Mouse (Mus musculus): ENCODE results near the gene Amotl1. TPM values are rescaled to one million over a fixed set of nuclear protein-coding genes. Genes with fewer than 3 reads are reported as not detected.

Amotl1 gene
- total and polyA plus RNA-seq, 3 experiments: 2.3 to 4.9 (median 3.1) TPM

DNA sequence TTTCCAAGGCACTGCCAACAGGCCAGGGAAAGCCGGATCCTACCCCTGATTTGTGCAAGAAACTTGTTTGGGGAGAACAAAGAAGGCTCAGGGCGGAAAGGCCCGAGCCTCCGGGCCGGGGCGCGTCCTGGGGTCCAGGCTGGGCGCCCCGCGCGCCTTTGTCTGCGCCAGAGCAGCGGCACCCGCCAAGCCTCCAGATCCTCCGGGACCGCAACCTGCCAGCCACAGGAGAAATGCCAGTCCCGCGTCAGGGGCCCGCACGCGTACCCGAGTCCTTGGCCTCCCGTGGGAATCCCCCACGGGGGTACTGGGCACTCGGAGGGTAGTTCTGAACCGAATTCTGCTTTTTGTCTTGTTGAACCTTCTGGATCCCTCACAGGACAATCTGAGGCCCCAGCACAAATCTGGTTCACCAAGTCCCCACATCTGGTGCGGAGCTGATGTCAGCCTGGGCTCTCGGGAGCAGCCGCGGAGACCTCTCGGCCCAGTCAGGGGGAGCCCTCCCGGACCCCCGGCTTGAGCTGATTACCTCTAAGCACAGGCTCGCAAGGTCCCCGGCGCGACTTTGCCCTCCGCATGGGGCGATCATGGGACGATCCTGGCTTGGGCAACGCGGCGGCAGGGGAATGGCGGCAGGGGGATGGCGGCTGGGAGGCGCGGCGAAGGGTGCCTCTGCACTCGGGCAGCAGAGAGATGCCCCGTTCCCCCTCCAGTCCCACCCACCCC, 30.5 kb downstream of the Amotl1 start:
- Histone ChIP-seq H3K4me3 (ENCODE audit: low read depth, low read length) (no peak overlapping the region), H3K4me1 (ENCODE audit: insufficient read depth, low read depth, low read length) (no peaks in the 10 kb centered on the region), H3K9me3 (replicated peaks) (no peaks in the 10 kb centered on the region), H3K36me3 (replicated peaks) (no peaks in the 10 kb centered on the region), H3K27me3 (ENCODE audit: insufficient read depth, low read length) (peaks cover 22% of the 10 kb centered on the region)
- no peak for ATAC-seq (ENCODE audit: extremely low read depth, insufficient number of reproducible peaks, low FRiP score, poor library complexity, severe bottlenecking)
- no peak for TF ChIP-seq GATA1 (IDR thresholded peaks at IDR 0.05; ENCODE audit: borderline replicate concordance, low read length)
- DNase-seq (ENCODE audit: low spot score): no peak

- Histone ChIP-seq H3K9me3 (replicated peaks) (no peaks in the 10 kb centered on the region), H3K27me3 (ENCODE audit: insufficient read depth, low read length) (peaks cover 22% of the 10 kb centered on the region), H3K36me3 (replicated peaks) (no peaks in the 10 kb centered on the region), H3K4me3 (ENCODE audit: low read depth, low read length) (no peak overlapping the region), H3K4me1 (ENCODE audit: insufficient read depth, low read depth, low read length) (no peaks in the 10 kb centered on the region)
- ATAC-seq (ENCODE audit: extremely low read depth, insufficient number of reproducible peaks, low FRiP score, poor library complexity, severe bottlenecking) (no peak), DNase-seq (ENCODE audit: low spot score) (no peak)
- TF ChIP-seq GATA2 (IDR thresholded peaks at IDR 0.05; ENCODE audit: borderline replicate concordance, low read depth, low read length) (no peak), POLR2AphosphoS5 (IDR thresholded peaks at IDR 0.05; ENCODE audit: insufficient replicate concordance, low read depth, low read length) (no peak), TAL1 (conservative IDR thresholded peaks at IDR 0.05; ENCODE audit: low read depth, low read length) (no peak), CTCF (IDR thresholded peaks at IDR 0.05; ENCODE audit: low read depth, low read length) (no peak), GATA1 (IDR thresholded peaks at IDR 0.05; ENCODE audit: borderline replicate concordance, low read length) (no peak)
These were observed 31.3 kb downstream of the Amotl1 start for GRCm38 (mm10) chr9:14613308-14614204.

DNA sequence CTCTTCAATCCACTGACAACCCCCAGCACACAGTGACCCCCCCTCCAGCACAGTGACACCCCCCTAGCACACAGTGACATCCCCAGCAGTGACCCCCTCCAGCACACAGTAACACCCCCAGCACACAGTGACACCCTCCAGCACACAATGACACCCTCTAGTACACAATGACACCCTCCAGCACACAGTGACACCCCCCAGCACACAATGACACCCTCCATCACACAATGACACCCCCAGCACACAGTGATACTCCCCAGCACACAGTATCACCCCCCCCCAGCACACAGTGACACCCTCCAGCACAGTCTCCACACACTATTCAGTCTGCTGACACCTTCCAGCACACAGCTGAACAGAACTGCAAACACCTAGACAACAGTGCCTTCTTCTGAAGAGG, 32.3 kb downstream of the Amotl1 start:
- no peak for DNase-seq (ENCODE audit: low spot score)
- H3K4me1 ChIP-seq (ENCODE audit: insufficient read depth, low read depth, low read length): no peaks in the 10 kb centered on the region
- peaks cover 26% of the 10 kb centered on the region for H3K27me3 ChIP-seq (ENCODE audit: insufficient read depth, low read length)
- H3K4me3 ChIP-seq (ENCODE audit: low read depth, low read length): no peak overlapping the region
- ATAC-seq (ENCODE audit: extremely low read depth, insufficient number of reproducible peaks, low FRiP score, poor library complexity, severe bottlenecking): no peak
- no peaks in the 10 kb centered on the region for H3K36me3 ChIP-seq (replicated peaks)
- no peaks in the 10 kb centered on the region for H3K9me3 ChIP-seq (replicated peaks)
- TF ChIP-seq CTCF (IDR thresholded peaks at IDR 0.05; ENCODE audit: low read depth, low read length): no peak
- TF ChIP-seq TAL1 (conservative IDR thresholded peaks at IDR 0.05; ENCODE audit: low read depth, low read length): no peak
- no peak for TF ChIP-seq POLR2AphosphoS5 (IDR thresholded peaks at IDR 0.05; ENCODE audit: insufficient replicate concordance, low read depth, low read length)
- no peak for TF ChIP-seq GATA1 (IDR thresholded peaks at IDR 0.05; ENCODE audit: borderline replicate concordance, low read length)

DNA sequence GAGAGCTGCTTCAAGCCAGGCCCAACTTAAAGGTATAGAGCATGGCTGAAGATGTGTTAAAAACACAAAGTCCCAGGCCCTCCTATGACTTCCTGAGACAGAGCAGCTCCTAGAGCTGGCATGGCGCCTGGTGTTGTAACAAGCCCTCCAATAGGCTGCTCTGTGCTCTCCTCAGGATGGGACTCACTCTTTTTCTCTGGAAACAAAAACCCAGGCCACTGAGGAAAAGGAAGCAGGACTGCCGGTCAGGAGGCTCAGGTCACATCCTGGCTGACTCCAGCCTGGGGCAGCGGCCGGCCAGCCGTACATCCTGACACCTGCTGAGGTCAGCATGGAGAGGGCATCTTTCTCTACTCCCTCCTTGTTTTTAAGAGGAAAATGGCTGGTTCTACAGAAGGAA, 36.3 kb downstream of the Amotl1 start:
- ATAC-seq (ENCODE audit: extremely low read depth, insufficient number of reproducible peaks, low FRiP score, poor library complexity, severe bottlenecking): no peak

GRCm38 (mm10) chr9:14607464-14607863, 37.4 kb downstream of the Amotl1 start:
- no peak overlapping the region for H3K4me3 ChIP-seq (ENCODE audit: low read depth, low read length)
- no peaks in the 10 kb centered on the region for H3K36me3 ChIP-seq (replicated peaks)
- H3K9me3 ChIP-seq (replicated peaks): no peaks in the 10 kb centered on the region
- H3K27me3 ChIP-seq (ENCODE audit: insufficient read depth, low read length): peaks cover 5% of the 10 kb centered on the region; the same call in 1 of the 2 replicates
- TF ChIP-seq GATA2 (IDR thresholded peaks at IDR 0.05; ENCODE audit: borderline replicate concordance, low read depth, low read length) (no peak), TAL1 (conservative IDR thresholded peaks at IDR 0.05; ENCODE audit: low read depth, low read length) (no peak), GATA1 (IDR thresholded peaks at IDR 0.05; ENCODE audit: borderline replicate concordance, low read length) (no peak), CTCF (IDR thresholded peaks at IDR 0.05; ENCODE audit: low read depth, low read length) (no peak), POLR2AphosphoS5 (IDR thresholded peaks at IDR 0.05; ENCODE audit: insufficient replicate concordance, low read depth, low read length) (no peak)
- peaks cover 3% of the 10 kb centered on the region; the same call in 1 of the 2 replicates for H3K4me1 ChIP-seq (ENCODE audit: insufficient read depth, low read depth, low read length)
- DNase-seq (ENCODE audit: low spot score) (no peak), ATAC-seq (ENCODE audit: extremely low read depth, insufficient number of reproducible peaks, low FRiP score, poor library complexity, severe bottlenecking) (no peak)

More for the DNA sequence above, 36.3 kb downstream of the Amotl1 start:
- Histone ChIP-seq H3K4me3 (ENCODE audit: low read depth, low read length) (no peak overlapping the region), H3K9me3 (replicated peaks) (no peaks in the 10 kb centered on the region), H3K36me3 (replicated peaks) (no peaks in the 10 kb centered on the region), H3K27me3 (ENCODE audit: insufficient read depth, low read length) (peaks cover 5% of the 10 kb centered on the region; the same call in 1 of the 2 replicates), H3K4me1 (ENCODE audit: insufficient read depth, low read depth, low read length) (peaks cover 3% of the 10 kb centered on the region; the same call in 1 of the 2 replicates)
- TF ChIP-seq GATA1 (IDR thresholded peaks at IDR 0.05; ENCODE audit: borderline replicate concordance, low read length): no peak
- no peak for TF ChIP-seq TAL1 (conservative IDR thresholded peaks at IDR 0.05; ENCODE audit: low read depth, low read length)
- no peak for TF ChIP-seq GATA2 (IDR thresholded peaks at IDR 0.05; ENCODE audit: borderline replicate concordance, low read depth, low read length)
- no peak for TF ChIP-seq POLR2AphosphoS5 (IDR thresholded peaks at IDR 0.05; ENCODE audit: insufficient replicate concordance, low read depth, low read length)
- TF ChIP-seq CTCF (IDR thresholded peaks at IDR 0.05; ENCODE audit: low read depth, low read length): no peak
- DNase-seq (ENCODE audit: low spot score): no peak

- DNase-seq (ENCODE audit: low spot score): peak; percentile 10
- peak; percentile 86 for ATAC-seq (ENCODE audit: extremely low read depth, insufficient number of reproducible peaks, low FRiP score, poor library complexity, severe bottlenecking)
- peak overlapping the region; percentile 22 for H3K4me3 ChIP-seq (ENCODE audit: low read depth, low read length)
- TF ChIP-seq POLR2AphosphoS5 (IDR thresholded peaks at IDR 0.05; ENCODE audit: insufficient replicate concordance, low read depth, low read length): no peak
- TF ChIP-seq TAL1 (conservative IDR thresholded peaks at IDR 0.05; ENCODE audit: low read depth, low read length): no peak
- peaks cover 5% of the 10 kb centered on the region; the same call in 1 of the 2 replicates for H3K27me3 ChIP-seq (ENCODE audit: insufficient read depth, low read length)
- no peaks in the 10 kb centered on the region for H3K36me3 ChIP-seq (replicated peaks)
- H3K4me1 ChIP-seq (ENCODE audit: insufficient read depth, low read depth, low read length): peaks cover 3% of the 10 kb centered on the region; the same call in 1 of the 2 replicates
- no peaks in the 10 kb centered on the region for H3K9me3 ChIP-seq (replicated peaks)
These were observed 38.9 kb downstream of the Amotl1 start for GRCm38 (mm10) chr9:14605992-14606391.

Measured in G1E (cell line).